Mouse (Mus musculus): ENCODE data around the gene Keap1. TPM values are rescaled to one million over a fixed set of nuclear protein-coding genes. Genes with fewer than 3 reads are reported as not detected.

Gene Keap1
- polyA plus RNA-seq (2012; fragmentation: generic; extraction: Trizol): 41.5 TPM
- long read RNA-seq, experiment 1, transcript Keap1-201 (6 exons, 3,172 nt): major isoform, 15 of 52 reads
- long read RNA-seq, experiment 1, transcript Keap1-205 (6 exons, 3,151 nt): minor isoform, 5 of 52 reads
- long read RNA-seq, experiment 1, transcript Keap1-202 (5 exons, 3,614 nt): minor isoform, 12 of 52 reads
- long read RNA-seq, experiment 1, partial matches to known transcripts: 13 of 52 reads
- long read RNA-seq, experiment 1, other reads (novel, unspliced or antisense): 3 of 52 reads
- long read RNA-seq, experiment 2, transcript Keap1-204 (6 exons, 2,163 nt): minor isoform, 20 of 294 reads
- long read RNA-seq, experiment 2, transcript Keap1-201 (6 exons, 3,172 nt): major isoform, 171 of 294 reads
- long read RNA-seq, experiment 2, transcript Keap1-205 (6 exons, 3,151 nt): minor isoform, 59 of 294 reads
- long read RNA-seq, experiment 2, transcript Keap1-202 (5 exons, 3,614 nt): minor isoform, 26 of 294 reads
- long read RNA-seq, experiment 2, partial matches to known transcripts: 5 of 294 reads
- long read RNA-seq, experiment 2, other reads (novel, unspliced or antisense): 13 of 294 reads

- TF ChIP-seq MYOG (IDR thresholded peaks at IDR 0.05; ENCODE audit: control insufficient read depth, extremely low read depth, insufficient read length): no peak
- no peak for TF ChIP-seq CEBPB (IDR thresholded peaks at IDR 0.05; ENCODE audit: low read depth)
- TF ChIP-seq FOSL1 (IDR thresholded peaks at IDR 0.05; ENCODE audit: insufficient read depth, low read length, poor library complexity, severe bottlenecking): no peak
- TF ChIP-seq USF1 (IDR thresholded peaks at IDR 0.05; ENCODE audit: low read depth): no peak
- TF ChIP-seq MYOD1 (IDR thresholded peaks at IDR 0.05; ENCODE audit: control insufficient read depth, insufficient read length, low read depth): no peak
- TF ChIP-seq MAX (IDR thresholded peaks at IDR 0.05): no peak
- no peak for TF ChIP-seq CTCF (IDR thresholded peaks at IDR 0.05; ENCODE audit: control insufficient read depth, insufficient read depth, insufficient read length)
- H3K4me3 ChIP-seq (ENCODE audit: insufficient read depth, poor library complexity, severe bottlenecking): peak within 1 kb of the TSS; percentile 79
Observed at GRCm38 (mm10) chr9:21238733-21239464, at the start of gene Keap1. TSS of gene Keap1 (minus strand) at chr9:21239361.

GRCm38 (mm10) chr9:21288404-21289336, 49.5 kb upstream of the Keap1 start:
- H3K36me3 ChIP-seq (ENCODE audit: control insufficient read depth, insufficient read depth): peaks cover 14% of the 10 kb centered on the region
- TF ChIP-seq MAX (IDR thresholded peaks at IDR 0.05) (no peak), CTCF (IDR thresholded peaks at IDR 0.05; ENCODE audit: control insufficient read depth, insufficient read depth, insufficient read length) (no peak), MYOG (IDR thresholded peaks at IDR 0.05; ENCODE audit: control insufficient read depth, extremely low read depth, insufficient read length) (no peak), CEBPB (IDR thresholded peaks at IDR 0.05; ENCODE audit: low read depth) (no peak), MYOD1 (IDR thresholded peaks at IDR 0.05; ENCODE audit: control insufficient read depth, insufficient read length, low read depth) (no peak), FOSL1 (IDR thresholded peaks at IDR 0.05; ENCODE audit: insufficient read depth, low read length, poor library complexity, severe bottlenecking) (no peak), USF1 (IDR thresholded peaks at IDR 0.05; ENCODE audit: low read depth) (no peak)

More at GRCm38 (mm10) chr9:21238733-21239464, at the start of gene Keap1:
- H3K79me3 ChIP-seq (ENCODE audit: low read depth): peaks cover 21% of the 10 kb centered on the region
- H3ac ChIP-seq (ENCODE audit: control insufficient read depth, insufficient read length, low read depth): peak within 1 kb of the TSS; percentile 93
- H3K79me2 ChIP-seq (ENCODE audit: control insufficient read depth, insufficient read depth): peaks cover 44% of the 10 kb centered on the region
- peaks cover 24% of the 10 kb centered on the region for H3K36me3 ChIP-seq (ENCODE audit: control insufficient read depth, insufficient read depth)
- peaks cover 6% of the 10 kb centered on the region for H3K27me3 ChIP-seq (ENCODE audit: control insufficient read depth, insufficient read depth, insufficient read length)

GRCm38 (mm10) chr9:21287571-21288402, 48.6 kb upstream of the Keap1 start, which contains the start of gene Kri1:
TSS of gene Kri1 (minus strand) at chr9:21287969.
- TF ChIP-seq CEBPB (IDR thresholded peaks at IDR 0.05; ENCODE audit: low read depth) (no peak), MAX (IDR thresholded peaks at IDR 0.05) (peak; percentile 59), MYOD1 (IDR thresholded peaks at IDR 0.05; ENCODE audit: control insufficient read depth, insufficient read length, low read depth) (no peak)
- Histone ChIP-seq H3K79me3 (ENCODE audit: low read depth) (peaks cover 31% of the 10 kb centered on the region), H3K36me3 (ENCODE audit: control insufficient read depth, insufficient read depth) (peaks cover 19% of the 10 kb centered on the region)

More at GRCm38 (mm10) chr9:21288404-21289336, 49.5 kb upstream of the Keap1 start:
- no peaks in the 10 kb centered on the region for H3K27me3 ChIP-seq (ENCODE audit: control insufficient read depth, insufficient read depth, insufficient read length)
- peaks cover 31% of the 10 kb centered on the region for H3K79me3 ChIP-seq (ENCODE audit: low read depth)
- no peak overlapping the region for H3K4me3 ChIP-seq (ENCODE audit: insufficient read depth, poor library complexity, severe bottlenecking)
- H3K79me2 ChIP-seq (ENCODE audit: control insufficient read depth, insufficient read depth): peaks cover 50% of the 10 kb centered on the region
- no peak overlapping the region for H3ac ChIP-seq (ENCODE audit: control insufficient read depth, insufficient read length, low read depth)

GRCm38 (mm10) chr9:21286753-21287152, 47.6 kb upstream of the Keap1 start:
- TF ChIP-seq MYOD1 (IDR thresholded peaks at IDR 0.05; ENCODE audit: control insufficient read depth, insufficient read length, low read depth) (no peak), MYOG (IDR thresholded peaks at IDR 0.05; ENCODE audit: control insufficient read depth, extremely low read depth, insufficient read length) (no peak), USF1 (IDR thresholded peaks at IDR 0.05; ENCODE audit: low read depth) (no peak), CEBPB (IDR thresholded peaks at IDR 0.05; ENCODE audit: low read depth) (no peak), FOSL1 (IDR thresholded peaks at IDR 0.05; ENCODE audit: insufficient read depth, low read length, poor library complexity, severe bottlenecking) (no peak), CTCF (IDR thresholded peaks at IDR 0.05; ENCODE audit: control insufficient read depth, insufficient read depth, insufficient read length) (no peak)
- H3K36me3 ChIP-seq (ENCODE audit: control insufficient read depth, insufficient read depth): peaks cover 28% of the 10 kb centered on the region
- no peak overlapping the region for H3K4me3 ChIP-seq (ENCODE audit: insufficient read depth, poor library complexity, severe bottlenecking)
- H3K79me3 ChIP-seq (ENCODE audit: low read depth): peaks cover 31% of the 10 kb centered on the region
- peak overlapping the region; percentile 53 for H3ac ChIP-seq (ENCODE audit: control insufficient read depth, insufficient read length, low read depth)
- peaks cover 50% of the 10 kb centered on the region for H3K79me2 ChIP-seq (ENCODE audit: control insufficient read depth, insufficient read depth)
- H3K27me3 ChIP-seq (ENCODE audit: control insufficient read depth, insufficient read depth, insufficient read length): no peaks in the 10 kb centered on the region

More at GRCm38 (mm10) chr9:21287571-21288402, 48.6 kb upstream of the Keap1 start, which contains the start of gene Kri1:
- H3K4me3 ChIP-seq (ENCODE audit: insufficient read depth, poor library complexity, severe bottlenecking): peak within 1 kb of the TSS; percentile 86
- H3K79me2 ChIP-seq (ENCODE audit: control insufficient read depth, insufficient read depth): peaks cover 50% of the 10 kb centered on the region
- H3K27me3 ChIP-seq (ENCODE audit: control insufficient read depth, insufficient read depth, insufficient read length): no peaks in the 10 kb centered on the region
- H3ac ChIP-seq (ENCODE audit: control insufficient read depth, insufficient read length, low read depth): peak within 1 kb of the TSS; percentile 80

Measured in C2C12 (cell line).